Comparison of ENCODE assay signal across 19 mouse cellular contexts in the genomic region with DNA sequence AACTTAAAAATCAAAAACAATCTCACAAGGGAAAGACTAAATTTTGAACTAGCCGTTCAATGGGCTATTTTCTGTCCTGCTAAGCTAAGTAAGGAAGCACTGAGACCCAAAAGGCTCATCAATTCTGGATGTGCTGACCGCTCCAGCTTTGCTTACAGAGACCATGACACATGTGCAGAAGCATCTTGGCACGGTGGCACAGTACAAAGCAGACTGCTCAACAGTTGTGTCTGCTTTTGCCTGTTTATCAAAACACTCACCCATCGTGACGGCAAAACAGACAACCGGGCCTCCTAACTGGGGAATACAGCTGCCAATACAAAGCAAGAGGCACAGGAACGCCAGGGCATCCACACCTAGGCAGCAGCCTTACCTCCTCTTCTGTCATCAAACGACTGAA. TPM values are rescaled to one million over a fixed set of nuclear protein-coding genes. Genes with fewer than 3 reads are reported as not detected.
DNase-seq lines count a peak whose midpoint lies in the region; ATAC-seq and TF ChIP-seq lines count a peak whose summit lies in the region.
"Had no signal": no experiment of that assay in that cellular context is flagged by ENCODE, and none has a peak within 500 bp of the region (broad histone marks: within the 10 kb centered on the region; RNA-seq: fewer than 3 reads in every experiment).

No protein-coding gene starts in this region.

- 35% methylated on average over 8 of the region's 8 CpGs for WGBS in heart, embryonic 15.5 days
- 88% methylated on average over 8 of the region's 8 CpGs for WGBS in hindbrain, embryonic 12.5 days

- peaks cover 5% of the 10 kb centered on the region; the same call in 1 of the 2 replicates for H3K36me3 ChIP-seq in heart, embryonic 15.5 days
- peaks cover 17% of the 10 kb centered on the region; the same call in 1 of the 2 replicates for H3K36me3 ChIP-seq in hindbrain, embryonic 12.5 days

- H3K4me2 ChIP-seq in heart, embryonic 15.5 days = no peak overlapping the region
- H3K4me2 ChIP-seq in hindbrain, embryonic 12.5 days (replicated peaks) = no peak overlapping the region
- H3K4me2 ChIP-seq: embryonic facial prominence, embryonic 12.5 days; midbrain, embryonic 12.5 days; neural tube, embryonic 13.5 days had no signal

- no peak overlapping the region; the same call in 1 of the 2 replicates for H3K4me3 ChIP-seq in gastrocnemius, adult 2 months
- no peak overlapping the region for H3K4me3 ChIP-seq in heart, embryonic 15.5 days
- no peak overlapping the region for H3K4me3 ChIP-seq in hindbrain, embryonic 12.5 days
- H3K4me3 ChIP-seq: embryonic facial prominence, embryonic 12.5 days; layer of hippocampus, adult 2 months; midbrain, embryonic 12.5 days; neural tube, embryonic 13.5 days had no signal

- peaks cover 58% of the 10 kb centered on the region for H3K4me1 ChIP-seq in heart, embryonic 15.5 days (replicated peaks)
- no peaks in the 10 kb centered on the region for H3K4me1 ChIP-seq in hindbrain, embryonic 12.5 days
- H3K4me1 ChIP-seq: midbrain, embryonic 12.5 days; neural tube, embryonic 13.5 days had no signal

- peak overlapping the region; percentile 96 for H3K27ac ChIP-seq in gastrocnemius, adult 2 months
- peak overlapping the region; percentile 96 for H3K27ac ChIP-seq in heart, embryonic 15.5 days
- H3K27ac ChIP-seq in hindbrain, embryonic 12.5 days = no peak overlapping the region
- H3K27ac ChIP-seq: layer of hippocampus, adult 2 months; liver, embryonic 14.5 days; midbrain, embryonic 12.5 days; neural tube, embryonic 13.5 days had no signal

- no peaks in the 10 kb centered on the region for H3K27me3 ChIP-seq in heart, embryonic 15.5 days
- no peaks in the 10 kb centered on the region for H3K27me3 ChIP-seq in hindbrain, embryonic 12.5 days
- H3K27me3 ChIP-seq: embryonic facial prominence, embryonic 12.5 days; midbrain, embryonic 12.5 days; neural tube, embryonic 13.5 days had no signal

- no peaks in the 10 kb centered on the region for H3K9me3 ChIP-seq in heart, embryonic 15.5 days (replicated peaks)
- H3K9me3 ChIP-seq in hindbrain, embryonic 12.5 days (replicated peaks) = no peaks in the 10 kb centered on the region
- H3K9me3 ChIP-seq: embryonic facial prominence, embryonic 12.5 days; G1E; midbrain, embryonic 12.5 days; neural tube, embryonic 13.5 days had no signal

- peak; percentile 80 for DNase-seq in gastrocnemius, adult 2 months
- no peak for DNase-seq in gastrocnemius, postnatal 4 days (ENCODE audit: low spot score in 2 of 2)
- peak; percentile 57 for DNase-seq in gastrocnemius, postnatal 14 days
- DNase-seq in lung, postnatal 10 days = peak; percentile 59
- no peak for DNase-seq in urinary bladder, postnatal 10 days (ENCODE audit: low spot score)
- DNase-seq: adrenal gland, postnatal 36 days; cerebellum, adult 2 months; right cerebral cortex, postnatal 4 days had no signal

- no peak overlapping the region for H3K9ac ChIP-seq in heart, embryonic 15.5 days
- no peak overlapping the region for H3K9ac ChIP-seq in hindbrain, embryonic 12.5 days
- H3K9ac ChIP-seq: embryonic facial prominence, embryonic 12.5 days; liver, embryonic 14.5 days; midbrain, embryonic 12.5 days; neural tube, embryonic 13.5 days had no signal

- TF ChIP-seq CTCF in gastrocnemius, adult 2 months (IDR thresholded peaks at IDR 0.05) = no peak

- 0 out of 2 replicates have a peak, but pooled peaks have one; percentile 13 for ATAC-seq in heart, embryonic 15.5 days (replicated peaks; ENCODE audit: insufficient number of reproducible peaks, insufficient read depth, low FRiP score, low read depth)
- no peak for ATAC-seq in CD4-positive, CD25-positive, alpha-beta regulatory T cell, adult 4 months
- no peak for ATAC-seq in hindbrain, embryonic 12.5 days (ENCODE audit: low FRiP score)
- ATAC-seq: forebrain, embryonic 16.5 days had no signal

- intact Hi-C loops in gastrocnemius, adult 2 months (cut with DNase I) = no loop called here
- intact Hi-C loops in gastrocnemius, postnatal 14 days (cut with DNase I; ENCODE audit: low total_unique reads) = no loop called here

RNA-seq across cellular contexts. Expression of a gene that starts 35.1 kb away (rescaled TPM):
- total RNA-seq in gastrocnemius, adult 2 months (2021) = 1 to 10 TPM; 5.0 to 7.3 TPM
- 1 to 10 TPM; 8.4 TPM for total RNA-seq in gastrocnemius, postnatal 4 days (2021)
- 1 to 10 TPM; 3.7 to 4.1 TPM for total RNA-seq in gastrocnemius, postnatal 14 days (2021)
- polyA plus RNA-seq in heart, embryonic 15.5 days (2015; fragmentation: Nextera tagmentation; extraction: Ambion mirVana) = 12.8 and 13.4 TPM in 2 replicates
- 1 to 10 TPM; 8.0 TPM for polyA plus RNA-seq in CD4-positive, CD25-positive, alpha-beta regulatory T cell, adult 4 months (2017; shearing (Covaris generic))
- polyA plus RNA-seq in hindbrain, embryonic 12.5 days (2016; fragmentation: Nextera tagmentation; extraction: Ambion mirVana) = 24.0 and 28.0 TPM in 2 replicates

RNA-seq across cellular contexts. Expression of a gene that starts 38.9 kb away (rescaled TPM):
- 100 to 1,000 TPM; 349 to 495 TPM for total RNA-seq in gastrocnemius, adult 2 months (2021)
- total RNA-seq in gastrocnemius, postnatal 4 days (2021) = 100 to 1,000 TPM; 201 to 279 TPM
- total RNA-seq in gastrocnemius, postnatal 14 days (2021) = 100 to 1,000 TPM; 323 to 367 TPM
- polyA plus RNA-seq in heart, embryonic 15.5 days (2015; fragmentation: Nextera tagmentation; extraction: Ambion mirVana) = 196 and 326 TPM in 2 replicates
- 1 to 10 TPM; 2.0 to 5.2 TPM for polyA plus RNA-seq in CD4-positive, CD25-positive, alpha-beta regulatory T cell, adult 4 months (2017; shearing (Covaris generic))
- polyA plus RNA-seq in hindbrain, embryonic 12.5 days (2016; fragmentation: Nextera tagmentation; extraction: Ambion mirVana) = 5.4 and 12.0 TPM in 2 replicates
- total RNA-seq: granulocyte monocyte progenitor cell, adult 5-6 weeks had no signal
- polyA plus RNA-seq: G1E had no signal

RNA-seq across cellular contexts. Expression of a gene that starts 41.2 kb away (rescaled TPM):
- total RNA-seq in gastrocnemius, adult 2 months (2021) = 10 to 100 TPM; 20.9 to 22.0 TPM
- 10 to 100 TPM; 29.9 to 32.3 TPM for total RNA-seq in gastrocnemius, postnatal 4 days (2021)
- total RNA-seq in gastrocnemius, postnatal 14 days (2021) = 10 to 100 TPM; 18.2 to 21.3 TPM
- polyA plus RNA-seq in heart, embryonic 15.5 days (2015; fragmentation: Nextera tagmentation; extraction: Ambion mirVana) = 25.0 and 29.2 TPM in 2 replicates
- polyA plus RNA-seq in CD4-positive, CD25-positive, alpha-beta regulatory T cell, adult 4 months (2017; shearing (Covaris generic)) = 10 to 100 TPM; 33.9 to 35.5 TPM
- 78.7 and 87.7 TPM in 2 replicates for polyA plus RNA-seq in hindbrain, embryonic 12.5 days (2016; fragmentation: Nextera tagmentation; extraction: Ambion mirVana)

Comparison
In these comparisons a context has a peak if more than half of its experiments do, and no peak if none do; other contexts are left out.
1. DNase-seq: peak in gastrocnemius, adult 2 months (single experiment), gastrocnemius, postnatal 14 days (single experiment) and lung, postnatal 10 days (single experiment); none in gastrocnemius, postnatal 4 days (0 of 2) and urinary bladder, postnatal 10 days (single experiment).